Mouse (Mus musculus): ENCODE data around the gene Kcnmb1.

DNA sequence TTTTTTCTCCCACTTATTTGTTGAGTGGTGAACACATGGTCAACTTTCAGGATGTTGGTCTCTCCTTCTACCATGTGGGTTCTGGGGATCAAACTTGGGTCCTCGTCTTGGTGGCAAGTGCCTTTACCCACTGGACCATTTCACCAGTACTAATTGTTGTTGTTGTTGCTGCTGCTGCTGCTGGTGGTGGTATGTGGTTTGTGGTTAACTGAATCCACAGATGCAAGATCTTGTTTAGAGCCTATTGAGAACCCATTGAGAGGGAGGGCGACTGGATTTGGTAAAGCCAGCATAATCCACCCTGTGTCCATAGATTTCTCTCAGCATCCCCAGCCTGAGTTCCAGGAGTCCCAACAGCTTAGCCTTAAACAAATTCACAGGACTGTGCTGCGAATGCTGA is 37.6 kb downstream of the Kcnmb1 start:
- TF ChIP-seq CTCF (IDR thresholded peaks at IDR 0.05; ENCODE audit: insufficient read depth, low read length) = no peak
- TF ChIP-seq POLR2A (IDR thresholded peaks at IDR 0.05; ENCODE audit: borderline replicate concordance, extremely low read depth, low read depth, low read length) = no peak

Measured in lung, adult 2 months (tissue).